Mouse (Mus musculus): ENCODE results near the gene Gtf2h2.

DNA sequence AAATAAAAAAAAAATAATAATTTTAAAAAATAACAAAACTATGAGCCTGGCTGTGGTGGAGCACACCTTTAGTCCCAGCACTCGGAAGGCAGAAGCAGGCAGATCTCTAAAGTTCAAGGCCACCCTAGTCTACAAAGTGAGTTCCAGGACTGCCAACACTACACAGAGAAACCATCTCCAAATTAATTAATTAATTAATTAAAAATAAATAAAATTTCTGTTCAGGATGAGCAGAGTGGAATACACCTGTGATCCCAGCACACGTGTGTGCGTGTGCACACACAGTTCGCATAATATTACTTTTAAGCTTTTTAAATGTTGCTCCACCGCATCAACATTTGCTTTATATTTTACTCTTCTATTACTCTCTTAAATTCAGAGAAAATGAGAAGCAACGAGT lies 756 bp downstream of the Gtf2h2 start:
- TF ChIP-seq CTCF (conservative IDR thresholded peaks at IDR 0.05; ENCODE audit: low read length) = no peak
- no peak for TF ChIP-seq NANOG (IDR thresholded peaks at IDR 0.05; ENCODE audit: borderline replicate concordance, low read length)
- no peak for TF ChIP-seq POU5F1 (IDR thresholded peaks at IDR 0.05; ENCODE audit: borderline replicate concordance, low read length)

Data from E14TG2a.4 (cell line).